Mouse (Mus musculus): Measurements from ENCODE around the gene Gm8922. TPM values are rescaled to one million over a fixed set of nuclear protein-coding genes. Genes with fewer than 3 reads are reported as not detected.

Gene Gm8922
- not detected for total RNA-seq (2023)

GRCm38 (mm10) chr5:11681659-11682058 is at the start of gene Gm8922:
Gm8922 (plus strand) TSS chr5:11681959.

Other genes with a start within 250 kb of the Gm8922 start
- not detected for gene Gm8906, start 179.3 kb upstream of the Gm8922 start, total RNA-seq (2023)
- gene Gm6460, start 87.0 kb upstream of the Gm8922 start, total RNA-seq (2023) = not detected
- gene Gm8926, start 88.6 kb downstream of the Gm8922 start, total RNA-seq (2023) = not detected
- gene Gm6465, start 163.6 kb downstream of the Gm8922 start, total RNA-seq (2023) = not detected
- not detected for gene 4933402N22Rik, start 236.1 kb downstream of the Gm8922 start, total RNA-seq (2023)